Mouse (Mus musculus): Measurements from ENCODE around the gene Gm3486. TPM values are rescaled to one million over a fixed set of nuclear protein-coding genes. Genes with fewer than 3 reads are reported as not detected.

Gene Gm3486
- total RNA-seq (2023), result not detected

GRCm38 (mm10) chr14:41489385-41489784, at the start of gene Gm3486:
Gm3486 (minus strand) TSS chr14:41489485.

GRCm38 (mm10) chr14:41453418-41453817, 35.9 kb downstream of the Gm3486 start, which contains the start of gene Gm7954:
Gm7954 (minus strand) TSS chr14:41453518.

Other genes with a start within 250 kb of the Gm3486 start
- gene Gm2832, start 210.7 kb downstream of the Gm3486 start, total RNA-seq (2023), result not detected
- gene Gm5798, start 140.9 kb downstream of the Gm3486 start, total RNA-seq (2023), result not detected
- not detected for gene Gm7945, start 103.1 kb downstream of the Gm3486 start, total RNA-seq (2023)
- gene Gm6482, start 81.2 kb downstream of the Gm3486 start, total RNA-seq (2023), result not detected
- not detected for gene Gm7954, start 36.0 kb downstream of the Gm3486 start, total RNA-seq (2023)
- not detected for gene Gm7970, start 66.1 kb upstream of the Gm3486 start, total RNA-seq (2023)
- gene 1700049E17Rik2, start 83.7 kb upstream of the Gm3486 start, total RNA-seq (2023), result not detected
- gene Gm3072, start 135.1 kb upstream of the Gm3486 start, total RNA-seq (2023), result not detected
- gene Gm3676, start 157.0 kb upstream of the Gm3486 start, total RNA-seq (2023), result not detected
- gene Gm8068, start 212.4 kb upstream of the Gm3486 start, total RNA-seq (2023), result not detected